Mouse (Mus musculus) olfactory bulb, adult 2 months (tissue): ENCODE measurements around the gene Arf5.

Experiments
- CTCF ChIP-seq: fragments of 200-500 bp; IDR thresholded peaks from 2 replicates; pipeline ENCODE4 v1.5.1; 2012; ENCODE audit warnings: low read depth, mild to moderate bottlenecking, low read length, moderate library complexity; ENCODE audit not compliant: insufficient read depth
- POLR2A ChIP-seq: fragments of 200-500 bp; IDR thresholded peaks from 2 replicates; pipeline ENCODE4 v1.6.1; 2012; ENCODE audit warnings: mild to moderate bottlenecking, low read depth, low read length, moderate library complexity; ENCODE audit not compliant: insufficient read depth

DNA sequence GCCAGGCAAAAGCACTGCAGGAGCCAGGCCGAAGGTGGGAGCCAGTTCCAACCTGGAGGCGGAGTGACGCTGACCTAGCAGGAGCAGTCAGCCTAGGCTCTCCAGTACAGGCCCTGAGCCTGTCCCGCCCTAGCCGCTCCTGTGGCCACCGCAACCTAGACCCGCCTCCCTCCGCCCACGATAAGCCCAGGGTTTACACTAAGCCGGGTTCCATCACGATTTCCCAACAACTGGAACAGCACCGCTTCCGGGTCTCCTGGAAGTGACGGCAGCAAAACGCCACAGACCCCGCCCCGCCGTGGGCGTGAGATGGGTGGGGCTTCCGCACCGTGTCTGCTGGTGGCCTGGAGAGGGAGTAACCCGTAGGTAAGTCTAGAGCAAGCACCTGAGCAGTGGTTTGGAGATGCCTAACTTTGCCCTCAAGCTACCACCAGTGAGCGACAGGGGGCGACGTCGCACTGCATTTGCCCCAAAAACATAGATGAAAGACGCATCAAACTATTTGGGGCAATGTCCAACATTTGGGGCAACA is 1.8 kb upstream of the Arf5 start:
- peak; percentile 56; the same call in 1 of the 2 replicates for TF ChIP-seq CTCF
- peak; percentile 54 for TF ChIP-seq POLR2A
